Mouse (Mus musculus): ENCODE results near the gene Coil.

- TF ChIP-seq POLR2A (IDR thresholded peaks at IDR 0.05; ENCODE audit: borderline replicate concordance, control insufficient read depth, low read depth, low read length), result no peak
- TF ChIP-seq CTCF (IDR thresholded peaks at IDR 0.05; ENCODE audit: control insufficient read depth, insufficient read depth, low read length), result no peak
Measured at GRCm38 (mm10) chr11:88949802-88950639, 20.0 kb upstream of the Coil start.

Data from bone marrow, adult 2 months (tissue).